In genomic region chr8:53511551-53512127, GRCm38 (mm10) we compare ENCODE assay signal across 8 mouse cellular contexts. TPM values are rescaled to one million over a fixed set of nuclear protein-coding genes. Genes with fewer than 3 reads are reported as not detected.
DNase-seq lines count a peak whose midpoint lies in the region; ATAC-seq lines count a peak whose summit lies in the region.

Gene Aga (plus strand): TSS chr8:53511727.

- peak within 1 kb of the TSS; percentile 59 for H3K9ac ChIP-seq in kidney, embryonic 15.5 days

- peak; percentile 88 to 89 for DNase-seq in B cell, adult 2 months
- peak; percentile 96 for DNase-seq in brain, adult 2 months (ENCODE audit: low read depth, low spot score)
- peak; percentile 95 for DNase-seq in heart, embryonic 10.5 days (ENCODE audit: low spot score)
- peak; percentile 85 for DNase-seq in liver
- peak; percentile 83 to 90 for DNase-seq in spleen, postnatal 4 days (ENCODE audit: low spot score in 2 of 2)

- H3K4me2 ChIP-seq in kidney, embryonic 15.5 days = peak within 1 kb of the TSS; percentile 57

- 2% methylated on average over 24 of the region's 24 CpGs for WGBS in heart, embryonic 10.5 days
- 2% methylated on average over 24 of the region's 24 CpGs for WGBS in kidney, embryonic 15.5 days

- peak; percentile 100 for ATAC-seq in erythroblast, adult 5-6 weeks (replicated peaks; ENCODE audit: low FRiP score, poor library complexity, severe bottlenecking)
- peak; percentile 99 for ATAC-seq in kidney, embryonic 15.5 days (replicated peaks; ENCODE audit: low FRiP score)
- ATAC-seq in monocyte, adult 5-6 weeks (replicated peaks; ENCODE audit: insufficient number of reproducible peaks, low FRiP score, low TSS enrichment, poor library complexity, severe bottlenecking) = peak; percentile 95

- H3K27ac ChIP-seq in heart, embryonic 10.5 days = peak within 1 kb of the TSS; percentile 94
- peak within 1 kb of the TSS; percentile 73 for H3K27ac ChIP-seq in kidney, embryonic 15.5 days

- no peaks in the 10 kb centered on the region for H3K9me3 ChIP-seq in heart, embryonic 10.5 days
- no peaks in the 10 kb centered on the region for H3K9me3 ChIP-seq in kidney, embryonic 15.5 days (replicated peaks)

- H3K4me1 ChIP-seq in heart, embryonic 10.5 days = no peaks in the 10 kb centered on the region
- H3K4me1 ChIP-seq in kidney, embryonic 15.5 days = 0 out of 2 replicates have a peak, but pooled peaks cover 9% of the 10 kb centered on the region

- peak within 1 kb of the TSS; percentile 73 for H3K4me3 ChIP-seq in heart, embryonic 10.5 days
- H3K4me3 ChIP-seq in kidney, embryonic 15.5 days (replicated peaks) = peak within 1 kb of the TSS; percentile 49

- peaks cover 19% of the 10 kb centered on the region for H3K36me3 ChIP-seq in heart, embryonic 10.5 days
- H3K36me3 ChIP-seq in kidney, embryonic 15.5 days = peaks cover 21% of the 10 kb centered on the region

- H3K27me3 ChIP-seq in heart, embryonic 10.5 days (ENCODE audit: insufficient read depth, poor library complexity, severe bottlenecking) = no peaks in the 10 kb centered on the region
- H3K27me3 ChIP-seq in kidney, embryonic 15.5 days = no peaks in the 10 kb centered on the region

RNA-seq across cellular contexts. Expression of gene Aga, which starts in this region (rescaled TPM):
- 3.3 and 7.9 TPM in 2 replicates for total RNA-seq in erythroblast, adult 5-6 weeks (2015; ENCODE audit: low replicate concordance)
- total RNA-seq in erythroblast, adult 5-6 weeks (2017; ENCODE audit: low replicate concordance) = 3.8 and 4.9 TPM in 2 replicates
- polyA plus RNA-seq in heart, embryonic 10.5 days (2016; fragmentation: Nextera tagmentation; extraction: Ambion mirVana) = 25.0 and 29.4 TPM in 2 replicates
- 31.6 and 35.8 TPM in 2 replicates for polyA plus RNA-seq in kidney, embryonic 15.5 days (2015; fragmentation: Nextera tagmentation; extraction: Ambion mirVana)
- 10.2 to 16.8 TPM (median 15.6 TPM) in 3 replicates for total RNA-seq in monocyte, adult 5-6 weeks (2017)

Comparison
In these comparisons a context has a peak if more than half of its experiments do, and no peak if none do; other contexts are left out.
1. Peak in every context shown above with its lines: DNase-seq, ATAC-seq, H3K4me3 ChIP-seq and H3K27ac ChIP-seq.